Mouse (Mus musculus) MEL (cell line): ENCODE measurements at regions not wholly inside any gene's neighbourhood (a gene's known extent, or its start where the extent isn't known, plus 50 kb on each side); places are given as distances from the start of the nearest gene placed in this dataset.

Experiments used
- CTCF ChIP-seq, 3 experiments: IDR thresholded peaks in 2 of 3; conservative IDR thresholded peaks in 1 of 3; 2 replicates each; pipeline ENCODE4 v1.5.1; 2011 to 2012; ENCODE audit warnings: low read length in 3 of 3, low read depth in 2 of 3, mild to moderate bottlenecking in 2 of 3, improper control_type of control experiment in 1 of 3, inconsistent platforms in 1 of 3, mixed read lengths in 1 of 3, moderate library complexity in 1 of 3; ENCODE audit not compliant: control insufficient read depth in 1 of 3, insufficient read depth in 1 of 3, poor library complexity in 1 of 3, severe bottlenecking in 1 of 3
- EP300 ChIP-seq, 2 experiments: IDR thresholded peaks; 2 replicates each; pipeline ENCODE4 v1.6.1; 2011; ENCODE audit warnings: improper control_type of control experiment in 2 of 2, low read length in 2 of 2, low read depth in 1 of 2, mild to moderate bottlenecking in 1 of 2
- MAFK ChIP-seq: IDR thresholded peaks from 2 replicates; pipeline ENCODE4 v1.6.1; 2011; ENCODE audit warnings: low read depth, mild to moderate bottlenecking, low read length, improper control_type of control experiment, borderline replicate concordance
- MXI1 ChIP-seq: IDR thresholded peaks from 2 replicates; pipeline ENCODE4 v1.6.1; 2011; ENCODE audit warnings: mild to moderate bottlenecking, low read depth, low read length, improper control_type of control experiment
- POLR2A ChIP-seq, 2 experiments: IDR thresholded peaks; 2 replicates each; pipeline ENCODE4 v1.6.1; 2011 to 2012; ENCODE audit warnings: low read length in 2 of 2, mild to moderate bottlenecking in 2 of 2, control low read depth in 1 of 2, improper control_type of control experiment in 1 of 2, low read depth in 1 of 2, moderate library complexity in 1 of 2; ENCODE audit not compliant: control insufficient read depth in 1 of 2, insufficient read depth in 1 of 2, poor library complexity in 1 of 2
- ZMIZ1 ChIP-seq: IDR thresholded peaks from 2 replicates; pipeline ENCODE4 v1.6.1; 2012; ENCODE audit warnings: low read depth, mild to moderate bottlenecking, inconsistent platforms, low read length, improper control_type of control experiment, moderate library complexity

DNA sequence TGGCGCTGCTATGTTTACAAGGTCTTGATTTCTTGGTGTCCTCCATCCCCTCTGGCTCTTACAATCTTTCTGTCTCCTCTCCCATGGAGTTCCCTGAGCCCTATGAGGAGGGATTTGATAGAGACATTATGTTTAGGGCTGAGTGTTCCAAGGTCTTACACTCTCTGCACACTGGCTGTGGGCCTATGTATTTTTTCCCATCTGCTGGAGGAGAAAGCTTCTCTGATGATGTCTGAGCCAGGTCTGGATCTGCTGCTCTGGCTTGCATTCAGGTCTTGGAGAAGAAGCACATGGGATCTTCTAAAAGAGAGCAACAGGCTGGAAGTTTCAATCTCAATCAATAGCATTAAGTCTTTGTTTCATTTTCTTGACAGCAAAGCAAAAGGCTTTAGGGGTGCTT, 445.1 kb downstream of the Efna5 start:
- TF ChIP-seq EP300 (IDR thresholded peaks at IDR 0.05; ENCODE audit: low read depth in 1 of 2, low read length in 2 of 2) (no peak), POLR2A (IDR thresholded peaks at IDR 0.05; ENCODE audit: control insufficient read depth in 1 of 2, insufficient read depth in 1 of 2, low read depth in 1 of 2, low read length in 2 of 2, poor library complexity in 1 of 2) (no peak), ZMIZ1 (no peak), MAFK (no peak), CTCF (IDR thresholded peaks at IDR 0.05 in 2 of 3, conservative IDR thresholded peaks at IDR 0.05 in 1 of 3; ENCODE audit: control insufficient read depth in 1 of 3, insufficient read depth in 1 of 3, low read depth in 2 of 3, low read length in 3 of 3, poor library complexity in 1 of 3, severe bottlenecking in 1 of 3) (no peak), MXI1 (no peak)
